Mouse (Mus musculus): Measurements from ENCODE around the gene Foxi3.

Foxi3 gene

DNA sequence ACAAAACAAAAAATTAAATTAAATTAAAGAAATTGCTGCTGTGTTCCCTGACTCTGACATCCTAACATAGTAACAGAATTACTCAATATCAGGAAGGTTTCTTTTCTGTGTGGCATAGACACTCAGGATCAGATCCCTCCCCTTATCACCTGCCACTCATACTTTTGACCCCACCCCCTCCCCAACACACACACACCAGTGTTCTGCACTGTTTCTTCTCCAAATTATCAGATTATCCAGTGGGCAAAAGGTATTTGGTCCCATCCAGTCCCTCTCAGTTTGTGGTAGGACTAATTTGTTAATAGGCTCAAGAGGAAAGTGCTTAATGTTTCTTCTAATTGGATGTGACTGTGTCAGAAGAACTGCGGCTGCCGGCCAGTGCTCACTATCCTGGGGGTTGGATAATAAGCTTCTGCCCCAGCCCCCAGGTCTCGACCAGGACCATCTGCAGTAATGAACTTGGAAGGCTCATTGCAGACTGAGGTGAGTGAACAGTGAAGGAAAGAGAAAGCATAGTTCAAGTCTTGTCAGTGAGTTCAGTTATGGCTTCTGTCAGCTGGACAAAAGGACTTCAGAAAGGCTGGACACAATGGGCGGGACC is 39.9 kb downstream of the Foxi3 start:
- no peak for DNase-seq (ENCODE audit: low read depth, low spot score)

DNA sequence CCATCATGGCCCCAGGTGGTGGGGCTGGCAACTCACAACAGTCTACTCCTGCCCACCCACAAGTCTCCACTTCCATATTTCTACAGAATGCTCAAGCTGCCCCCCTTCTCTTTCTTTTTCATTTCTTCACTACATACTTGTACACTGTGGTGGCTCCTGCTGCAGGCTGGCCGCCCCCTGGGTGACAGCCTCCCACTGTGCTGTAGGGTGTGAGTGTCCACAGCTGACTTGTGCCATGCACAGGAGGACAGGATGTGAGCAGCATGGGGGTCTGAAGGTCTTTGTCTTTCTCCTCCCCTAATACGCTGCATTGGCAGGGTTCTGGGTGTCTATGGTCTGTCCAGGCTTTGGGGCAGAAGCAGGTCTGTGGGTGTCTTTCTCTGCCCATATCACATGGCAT is 46.3 kb downstream of the Foxi3 start:
- DNase-seq (ENCODE audit: low read depth, low spot score) = no peak

DNA sequence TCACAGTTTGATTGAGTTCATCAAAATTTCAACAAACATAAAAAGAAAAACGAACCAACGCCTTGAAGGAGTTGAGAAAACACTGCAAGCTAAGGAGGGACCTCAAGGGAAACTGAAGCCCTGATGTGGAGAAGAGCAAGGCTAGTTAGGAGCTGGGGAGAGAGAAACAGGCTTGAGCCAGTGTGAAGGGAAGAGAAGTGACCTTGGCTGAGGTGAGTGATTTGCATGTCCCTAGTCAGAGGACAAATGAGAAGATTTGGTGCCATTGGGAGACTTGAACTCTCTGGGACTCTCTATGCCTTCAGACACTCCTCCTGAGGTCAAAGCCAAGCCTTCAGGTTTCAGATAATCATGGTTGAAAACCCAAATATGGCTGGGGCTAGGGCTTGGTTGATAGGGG is 47.8 kb downstream of the Foxi3 start:
- no peak for DNase-seq (ENCODE audit: low read depth, low spot score)
